Mouse (Mus musculus) heart, embryonic 13.5 days (tissue): Measurements from ENCODE around the gene Itpk1. TPM values are rescaled to one million over a fixed set of nuclear protein-coding genes. Genes with fewer than 3 reads are reported as not detected.

ENCODE experiments used
- ATAC-seq: fragments of 200-750 bp; cut with Nextera tagmentation; 2 replicates; pipeline ENCODE4 v1.8.0; 2017; ENCODE audit warnings: moderate TSS enrichment; ENCODE audit not compliant: insufficient number of reproducible peaks, low FRiP score, low TSS enrichment; ENCODE audit errors: extremely low read depth
- H3K27ac ChIP-seq: fragments of 300-500 bp; sonication (generic); replicated peaks from 2 replicates; pipeline ENCODE4 v1.5.1; 2015; ENCODE audit warnings: moderate library complexity, mild to moderate bottlenecking, inconsistent platforms
- H3K27me3 ChIP-seq: fragments of 300-500 bp; sonication (generic); replicated peaks from 2 replicates; pipeline ENCODE4 v1.6.1; 2015; ENCODE audit warnings: mild to moderate bottlenecking, inconsistent platforms
- H3K36me3 ChIP-seq: fragments of 300-500 bp; sonication (generic); 2 replicates; pipeline ENCODE4 v1.6.1; 2015; ENCODE audit warnings: mild to moderate bottlenecking, inconsistent platforms
- H3K4me1 ChIP-seq: fragments of 300-500 bp; sonication (generic); 2 replicates; pipeline ENCODE4 v1.6.1; 2015; ENCODE audit warnings: inconsistent platforms
- H3K4me2 ChIP-seq: fragments of 300-500 bp; sonication (generic); 2 replicates; pipeline ENCODE4 v1.6.1; 2015; ENCODE audit warnings: inconsistent platforms, mild to moderate bottlenecking, moderate library complexity
- H3K4me3 ChIP-seq: fragments of 300-500 bp; sonication (generic); 2 replicates; pipeline ENCODE4 v1.5.1; 2015; ENCODE audit warnings: moderate library complexity, mild to moderate bottlenecking, inconsistent platforms
- H3K9ac ChIP-seq: fragments of 300-500 bp; sonication (generic); 2 replicates; pipeline ENCODE4 v1.6.1; 2015; ENCODE audit warnings: inconsistent platforms, mild to moderate bottlenecking, moderate library complexity
- H3K9me3 ChIP-seq: fragments of 300-500 bp; sonication (generic); 2 replicates; pipeline ENCODE4 v1.6.1; 2016; ENCODE audit warnings: inconsistent platforms
- WGBS: fragments of 180-500 bp; shearing (Covaris S2); methylation state at CpG from one replicate; pipeline ENCODE4 v1.1.7; 2015; ENCODE audit warnings: mixed read lengths; 5-methylcytosine and 5-hydroxymethylcytosine counted together
- polyA plus RNA-seq: library from polyadenylated mRNA; unstranded; fragments of >200 nt; fragmentation: Nextera tagmentation; extraction: Ambion mirVana; gene quantifications from 2 replicates; pipeline ENCODE4 v1.2.1, GENCODE M21; 2015

Itpk1 gene
- polyA plus RNA-seq, 1 experiment from 2014 or later, result 4.3 TPM

DNA sequence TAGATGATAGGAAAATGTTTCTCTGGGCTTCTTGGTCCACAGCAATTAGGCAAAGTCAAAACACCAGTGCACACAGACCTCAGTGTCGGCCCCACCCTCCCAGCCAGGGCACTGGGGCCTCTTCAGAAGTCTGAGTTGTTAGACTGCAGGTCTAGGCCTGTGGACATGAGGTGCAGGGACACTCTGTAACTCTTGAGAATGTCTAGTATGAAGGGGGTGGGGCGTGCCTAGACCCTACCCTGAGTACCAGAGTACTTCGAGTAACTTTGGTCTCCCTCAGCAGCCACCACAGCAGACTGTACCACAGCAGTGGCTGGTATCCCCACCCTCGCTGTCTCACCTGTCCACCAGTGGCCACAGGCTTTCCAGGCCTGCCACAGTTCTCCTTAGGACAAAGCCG is 18.4 kb downstream of the Itpk1 start:
- Histone ChIP-seq H3K4me3 (no peak overlapping the region), H3K36me3 (no peaks in the 10 kb centered on the region)
- WGBS, result 79% methylated on average over 5 of the region's 5 CpGs

DNA sequence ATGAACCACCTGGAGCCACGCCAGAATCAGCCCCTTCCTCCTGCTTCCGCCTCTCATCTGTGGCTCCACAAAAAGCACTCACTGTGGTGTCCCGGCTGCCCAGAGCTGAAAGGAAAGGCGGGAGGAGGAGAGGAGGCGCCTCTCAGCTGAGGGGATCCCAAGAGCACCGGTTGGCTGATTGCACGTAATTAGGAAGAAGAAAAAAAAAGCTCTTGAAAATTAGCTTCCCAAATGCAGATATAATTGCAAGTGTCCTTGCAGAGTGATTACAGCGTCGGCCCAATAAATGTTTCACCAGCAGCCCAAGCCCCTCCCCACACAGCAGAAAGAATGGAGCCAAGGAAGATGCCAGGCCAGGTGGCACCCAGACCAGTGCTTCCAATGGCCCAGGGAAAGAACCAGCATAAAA is 19.2 kb downstream of the Itpk1 start:
- Histone ChIP-seq H3K36me3 (no peaks in the 10 kb centered on the region), H3K9ac (no peak overlapping the region), H3K27ac (peak overlapping the region; percentile 34; the same call in 1 of the 2 replicates), H3K4me2 (no peak overlapping the region), H3K9me3 (peaks cover 5% of the 10 kb centered on the region; the same call in 1 of the 2 replicates), H3K4me1 (peaks cover 45% of the 10 kb centered on the region), H3K27me3 (no peaks in the 10 kb centered on the region), H3K4me3 (no peak overlapping the region)
- ATAC-seq, result no peak
- WGBS, result 43% methylated on average over 9 of the region's 9 CpGs

More for the DNA sequence above, 18.4 kb downstream of the Itpk1 start:
- H3K9ac ChIP-seq, result no peak overlapping the region
- H3K4me1 ChIP-seq, result peaks cover 39% of the 10 kb centered on the region
- H3K27ac ChIP-seq, result no peak overlapping the region
- ATAC-seq, result no peak
- H3K27me3 ChIP-seq, result no peaks in the 10 kb centered on the region
- H3K4me2 ChIP-seq, result no peak overlapping the region
- peaks cover 5% of the 10 kb centered on the region; the same call in 1 of the 2 replicates for H3K9me3 ChIP-seq

DNA sequence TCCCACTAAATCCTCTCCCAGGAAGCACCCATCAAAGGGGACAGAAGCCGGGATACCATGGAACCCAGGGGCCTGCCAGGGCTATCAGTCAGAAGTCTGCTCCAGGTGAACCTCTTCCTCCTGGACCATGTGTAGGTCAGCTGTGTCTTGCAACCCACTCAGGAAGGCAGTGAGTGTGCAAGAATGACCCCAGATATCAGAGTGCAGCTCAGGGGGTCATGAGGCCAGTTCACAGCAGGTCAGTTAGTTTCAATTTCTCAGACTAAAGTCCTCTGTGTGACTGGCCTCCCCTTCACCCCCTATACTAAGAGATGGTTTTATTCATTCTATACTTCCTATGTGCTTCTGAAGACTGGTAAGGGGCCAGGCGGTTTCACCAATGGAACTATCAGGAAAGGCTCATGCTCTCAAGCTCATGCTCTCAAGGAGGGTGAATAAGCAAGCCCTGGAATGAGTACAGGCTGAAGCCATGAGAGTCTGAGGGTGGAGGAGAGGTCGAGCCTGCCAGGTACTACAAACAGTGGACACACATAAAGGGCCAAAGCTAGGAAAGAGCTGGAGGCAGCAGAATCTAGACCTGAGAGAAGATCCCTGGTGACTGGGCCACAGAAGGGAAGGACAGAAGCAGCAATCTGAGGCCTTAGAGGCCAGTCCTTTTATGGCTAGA is 19.9 kb downstream of the Itpk1 start:
- H3K4me1 ChIP-seq, result peaks cover 43% of the 10 kb centered on the region
- no peak overlapping the region for H3K4me2 ChIP-seq
- H3K9me3 ChIP-seq, result peaks cover 5% of the 10 kb centered on the region; the same call in 1 of the 2 replicates
- WGBS, result 56% methylated on average over 3 of the region's 3 CpGs
- H3K36me3 ChIP-seq, result no peaks in the 10 kb centered on the region
- peak overlapping the region; percentile 34; the same call in 1 of the 2 replicates for H3K27ac ChIP-seq
- no peak for ATAC-seq
- no peak overlapping the region for H3K9ac ChIP-seq
- H3K27me3 ChIP-seq, result no peaks in the 10 kb centered on the region
- no peak overlapping the region for H3K4me3 ChIP-seq

DNA sequence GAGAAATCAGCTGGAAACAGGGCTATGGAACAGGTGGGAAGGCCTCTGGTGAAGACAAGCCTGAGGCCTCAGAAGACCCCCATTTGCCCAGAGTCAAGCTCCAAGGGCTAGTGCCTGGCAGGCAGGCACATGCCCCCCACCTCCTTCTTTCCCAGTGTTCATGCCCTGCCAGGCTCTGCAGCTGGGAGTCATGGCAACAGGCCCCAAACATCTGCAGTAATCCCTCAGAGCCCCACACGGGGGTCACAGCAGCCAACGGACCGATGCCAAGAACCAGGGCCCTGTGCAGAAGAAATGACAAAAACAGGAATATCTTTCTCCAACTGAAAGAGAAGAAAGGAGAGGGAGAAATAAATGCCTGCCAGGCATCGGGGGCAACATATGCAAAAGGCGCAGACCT is 20.8 kb downstream of the Itpk1 start:
- Histone ChIP-seq H3K27ac (no peak overlapping the region), H3K27me3 (no peaks in the 10 kb centered on the region), H3K4me3 (no peak overlapping the region), H3K4me2 (no peak overlapping the region), H3K4me1 (peaks cover 43% of the 10 kb centered on the region), H3K9me3 (peaks cover 5% of the 10 kb centered on the region; the same call in 1 of the 2 replicates), H3K9ac (no peak overlapping the region), H3K36me3 (no peaks in the 10 kb centered on the region)
- 82% methylated on average over 5 of the region's 5 CpGs for whole genome bisulfite sequencing
- ATAC-seq, result no peak

DNA sequence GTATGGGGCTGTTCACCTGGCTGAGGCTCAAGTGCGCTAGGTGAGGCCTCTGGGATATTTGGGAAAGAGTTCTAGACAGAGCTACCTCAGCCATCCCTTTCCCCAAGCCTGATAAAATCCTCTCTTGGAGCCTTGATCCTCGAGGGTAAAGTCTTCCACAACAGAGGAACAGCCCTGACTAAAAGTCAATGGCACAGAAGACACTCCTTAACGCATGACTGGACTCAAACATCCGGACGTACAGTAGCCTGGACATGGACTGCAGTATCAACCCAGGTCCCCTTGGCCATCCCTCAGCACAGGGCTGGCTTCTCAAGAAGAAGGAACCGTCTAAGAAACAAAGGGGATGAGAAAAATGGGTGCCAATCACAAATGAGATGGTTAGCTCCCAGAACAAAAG is 21.3 kb downstream of the Itpk1 start:
- H3K36me3 ChIP-seq, result no peaks in the 10 kb centered on the region
- no peak for ATAC-seq
- no peak overlapping the region for H3K27ac ChIP-seq
- peaks cover 47% of the 10 kb centered on the region for H3K4me1 ChIP-seq
- WGBS, result 80% methylated on average over 6 of the region's 6 CpGs
- H3K27me3 ChIP-seq, result no peaks in the 10 kb centered on the region
- H3K9me3 ChIP-seq, result peaks cover 5% of the 10 kb centered on the region; the same call in 1 of the 2 replicates
- no peak overlapping the region for H3K4me3 ChIP-seq
- H3K9ac ChIP-seq, result no peak overlapping the region
- no peak overlapping the region for H3K4me2 ChIP-seq

DNA sequence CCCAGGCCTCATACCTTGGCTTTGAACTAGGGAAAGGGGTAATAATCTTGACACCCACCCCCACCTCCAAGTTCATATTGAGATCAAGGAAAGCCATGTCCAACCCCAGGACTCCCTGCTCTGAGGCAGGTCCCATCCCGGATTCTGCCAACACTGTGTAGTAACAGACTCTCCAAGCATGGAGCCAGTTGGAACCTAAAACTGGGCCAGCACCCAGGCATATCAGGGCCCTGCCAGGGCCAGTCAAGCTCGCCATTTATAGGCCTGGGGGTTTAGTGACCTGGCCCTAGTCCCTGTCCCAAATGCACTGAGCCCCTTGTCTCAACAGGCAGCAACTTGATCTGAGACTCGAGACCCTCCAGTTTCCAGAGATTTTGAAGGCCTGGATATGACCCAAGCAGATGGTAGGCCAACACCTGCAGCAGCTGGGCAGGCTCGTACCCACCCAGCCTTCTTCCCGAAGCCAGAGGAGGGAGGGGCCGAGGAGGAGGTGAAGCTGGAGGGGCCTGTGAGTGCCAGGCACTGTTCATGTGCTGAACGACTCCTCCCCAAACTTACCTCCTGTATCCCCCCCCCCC is 21.9 kb downstream of the Itpk1 start:
- peaks cover 4% of the 10 kb centered on the region; the same call in 1 of the 2 replicates for H3K9me3 ChIP-seq
- no peaks in the 10 kb centered on the region for H3K27me3 ChIP-seq
- no peak overlapping the region for H3K4me2 ChIP-seq
- peak overlapping the region; percentile 44; the same call in 1 of the 2 replicates for H3K27ac ChIP-seq
- H3K4me1 ChIP-seq, result peaks cover 47% of the 10 kb centered on the region
- 80% methylated on average over 7 of the region's 7 CpGs for WGBS
- H3K36me3 ChIP-seq, result no peaks in the 10 kb centered on the region
- no peak for ATAC-seq
- no peak overlapping the region for H3K4me3 ChIP-seq
- H3K9ac ChIP-seq, result no peak overlapping the region

DNA sequence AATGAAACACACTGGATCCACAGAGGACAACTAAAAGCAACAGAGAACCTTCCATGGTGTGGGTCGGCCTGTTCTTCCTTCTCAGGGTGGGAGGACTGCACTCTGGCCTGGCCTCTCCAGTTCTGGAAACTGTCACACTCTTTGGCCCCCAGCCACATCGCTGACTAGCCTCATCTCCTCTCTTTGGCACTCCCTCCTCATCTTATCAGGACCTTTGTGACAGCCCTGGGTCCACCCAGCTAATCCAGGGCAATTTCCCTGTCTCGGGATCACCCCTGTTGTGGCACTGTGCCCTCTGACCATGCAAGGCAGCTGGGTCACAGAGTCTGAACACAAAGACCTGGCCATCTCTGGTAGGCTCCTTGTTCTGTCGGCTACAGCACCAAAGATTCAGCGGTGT is 22.6 kb downstream of the Itpk1 start:
- WGBS, result 42% methylated on average over 5 of the region's 5 CpGs
- Histone ChIP-seq H3K4me1 (peaks cover 47% of the 10 kb centered on the region), H3K9ac (no peak overlapping the region), H3K36me3 (no peaks in the 10 kb centered on the region), H3K9me3 (no peaks in the 10 kb centered on the region), H3K27ac (peak overlapping the region; percentile 44), H3K4me3 (no peak overlapping the region), H3K27me3 (no peaks in the 10 kb centered on the region), H3K4me2 (no peak overlapping the region)
- ATAC-seq, result no peak

DNA sequence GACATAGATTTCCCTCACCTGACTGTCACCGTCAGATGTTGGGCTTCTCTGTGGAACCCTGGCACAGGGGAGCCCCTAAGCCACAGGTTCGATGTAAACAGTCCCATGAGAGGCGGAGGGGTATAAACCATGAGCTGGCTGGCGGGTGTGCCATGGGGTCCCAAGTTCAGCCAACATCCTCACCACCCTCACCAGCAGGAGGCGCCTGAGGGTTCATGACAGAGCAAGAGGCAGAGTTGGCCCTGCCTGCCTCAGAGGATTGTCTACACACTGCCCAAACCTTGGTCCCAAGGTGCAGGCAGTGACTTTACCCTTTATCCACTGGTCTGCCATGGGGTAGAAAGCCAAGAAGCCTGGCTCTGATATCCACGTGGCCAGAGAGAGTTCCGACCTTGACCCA is 23.1 kb downstream of the Itpk1 start:
- Histone ChIP-seq H3K27ac (peak overlapping the region; percentile 44), H3K9me3 (no peaks in the 10 kb centered on the region), H3K27me3 (no peaks in the 10 kb centered on the region), H3K4me2 (no peak overlapping the region), H3K36me3 (no peaks in the 10 kb centered on the region), H3K4me3 (no peak overlapping the region), H3K9ac (no peak overlapping the region), H3K4me1 (peaks cover 47% of the 10 kb centered on the region)
- ATAC-seq, result no peak
- 71% methylated on average over 7 of the region's 7 CpGs for WGBS

DNA sequence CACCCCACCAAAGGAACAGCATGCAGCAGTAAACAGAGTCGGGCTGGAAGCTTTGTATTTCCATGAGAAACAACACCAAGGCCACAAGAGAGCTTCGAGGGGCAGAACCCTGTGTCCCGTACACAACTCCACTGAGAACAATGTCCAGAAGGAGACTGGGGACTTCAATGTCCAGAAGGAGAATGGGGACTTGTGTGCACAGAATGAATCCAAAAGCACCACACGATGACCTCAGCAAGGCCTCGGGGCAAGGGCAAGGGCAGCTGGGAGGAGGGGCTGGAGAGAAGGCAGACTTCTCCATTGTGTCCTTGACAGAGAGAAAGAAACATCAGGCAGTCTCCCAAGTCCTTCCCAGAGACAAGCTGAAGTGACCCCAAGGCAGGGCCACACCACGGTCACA is 25.9 kb downstream of the Itpk1 start:
- no peak for ATAC-seq
- WGBS, result 68% methylated on average over 6 of the region's 6 CpGs
- no peak overlapping the region for H3K9ac ChIP-seq

DNA sequence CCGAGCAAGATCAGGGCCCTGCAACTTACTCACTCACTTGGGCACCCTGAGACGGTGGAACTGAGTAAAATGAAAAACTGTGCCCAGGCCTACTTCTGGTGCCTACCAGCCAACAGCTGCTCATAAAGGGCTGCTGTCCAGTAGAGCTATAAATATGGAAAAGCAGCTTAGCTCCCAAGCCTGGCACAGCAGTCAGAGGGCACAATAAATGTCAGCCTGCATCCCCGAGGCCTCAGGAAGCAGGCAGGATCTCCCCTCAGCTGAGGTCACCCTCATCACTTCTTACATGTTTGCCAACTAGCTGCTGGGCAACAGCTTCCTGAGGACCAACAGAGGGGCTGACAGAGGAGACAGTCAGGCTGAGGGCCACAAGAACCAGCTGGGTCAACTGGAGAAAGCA is 27.6 kb downstream of the Itpk1 start:
- no peak for ATAC-seq
- 83% methylated on average over 3 of the region's 3 CpGs for WGBS
- H3K9me3 ChIP-seq, result no peaks in the 10 kb centered on the region

More for the DNA sequence above, 25.9 kb downstream of the Itpk1 start:
- H3K4me3 ChIP-seq, result no peak overlapping the region
- H3K27ac ChIP-seq, result no peak overlapping the region
- no peak overlapping the region for H3K4me2 ChIP-seq
- peaks cover 34% of the 10 kb centered on the region for H3K4me1 ChIP-seq
- no peaks in the 10 kb centered on the region for H3K9me3 ChIP-seq
- 0 out of 2 replicates have a peak, but pooled peaks cover 4% of the 10 kb centered on the region for H3K36me3 ChIP-seq
- no peaks in the 10 kb centered on the region for H3K27me3 ChIP-seq

DNA sequence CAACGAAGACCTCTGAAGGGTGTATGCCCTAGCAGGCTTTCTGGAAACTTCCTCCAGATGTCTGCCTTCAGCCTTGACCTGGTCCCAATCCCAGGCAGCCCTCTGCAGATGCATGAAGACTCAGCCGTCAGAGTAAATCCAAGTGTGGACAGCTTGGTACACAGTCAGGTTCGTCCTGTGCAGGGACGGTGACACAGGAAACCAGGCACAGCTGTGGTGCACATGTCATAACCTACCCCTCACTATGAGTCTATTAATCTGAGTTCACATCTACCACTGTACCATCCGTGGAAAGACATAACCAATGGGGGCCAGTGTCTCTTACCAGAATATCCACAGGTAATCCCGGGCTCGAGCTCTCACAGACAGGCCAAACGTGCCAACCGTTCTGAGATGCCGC is 30.2 kb downstream of the Itpk1 start:
- H3K36me3 ChIP-seq, result 0 out of 2 replicates have a peak, but pooled peaks cover 4% of the 10 kb centered on the region
- H3K9ac ChIP-seq, result no peak overlapping the region
- H3K4me3 ChIP-seq, result no peak overlapping the region
- H3K27ac ChIP-seq, result no peak overlapping the region
- peaks cover 15% of the 10 kb centered on the region for H3K4me1 ChIP-seq
- no peak for ATAC-seq
- no peaks in the 10 kb centered on the region for H3K9me3 ChIP-seq
- no peak overlapping the region for H3K4me2 ChIP-seq
- no peaks in the 10 kb centered on the region for H3K27me3 ChIP-seq
- 89% methylated on average over 10 of the region's 10 CpGs for WGBS

More for the DNA sequence above, 27.6 kb downstream of the Itpk1 start:
- Histone ChIP-seq H3K27me3 (no peaks in the 10 kb centered on the region), H3K4me1 (peaks cover 29% of the 10 kb centered on the region), H3K4me3 (no peak overlapping the region), H3K9ac (no peak overlapping the region), H3K36me3 (0 out of 2 replicates have a peak, but pooled peaks cover 4% of the 10 kb centered on the region), H3K4me2 (no peak overlapping the region), H3K27ac (no peak overlapping the region)
